Mouse (Mus musculus) retina, postnatal 7 days (tissue): ENCODE results near the gene St3gal5.

ENCODE experiments used
- DNase-seq: peaks from one replicate; pipeline ENCODE4 v3.0.0-alpha.2; 2012; ENCODE audit warnings: low read depth, low spot score

The St3gal5 gene

DNA sequence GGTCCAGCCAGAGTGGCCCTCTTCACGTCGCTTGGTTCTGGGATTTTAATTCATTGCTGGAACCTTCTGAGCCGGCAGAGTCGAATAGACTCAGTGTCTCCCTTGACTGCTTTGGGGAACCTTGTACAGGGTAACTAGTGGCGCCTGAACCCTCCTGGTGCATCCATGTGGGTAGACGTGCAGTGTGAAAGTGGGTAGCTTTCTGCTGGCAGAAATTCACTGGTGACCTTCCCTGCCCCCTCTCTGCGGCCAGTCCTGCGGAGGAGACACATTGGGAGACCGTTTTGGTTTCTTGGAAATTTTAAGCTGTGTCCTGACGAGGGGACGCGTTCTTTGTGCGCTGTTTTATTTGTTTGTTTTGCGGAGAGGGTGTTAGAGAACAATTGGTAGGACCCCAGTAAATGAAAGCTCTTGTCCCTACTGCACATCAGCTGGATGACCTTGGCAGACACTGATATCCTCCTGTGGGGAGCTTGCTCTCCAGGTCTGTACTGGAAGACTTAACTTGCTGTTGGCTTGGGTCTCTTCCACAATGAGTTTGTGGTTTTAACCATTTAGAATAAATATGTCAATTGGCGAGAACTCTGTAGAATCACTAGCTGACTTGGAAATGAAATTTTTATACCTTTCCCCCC lies 746 bp downstream of the St3gal5 start:
- no peak for DNase-seq

DNA sequence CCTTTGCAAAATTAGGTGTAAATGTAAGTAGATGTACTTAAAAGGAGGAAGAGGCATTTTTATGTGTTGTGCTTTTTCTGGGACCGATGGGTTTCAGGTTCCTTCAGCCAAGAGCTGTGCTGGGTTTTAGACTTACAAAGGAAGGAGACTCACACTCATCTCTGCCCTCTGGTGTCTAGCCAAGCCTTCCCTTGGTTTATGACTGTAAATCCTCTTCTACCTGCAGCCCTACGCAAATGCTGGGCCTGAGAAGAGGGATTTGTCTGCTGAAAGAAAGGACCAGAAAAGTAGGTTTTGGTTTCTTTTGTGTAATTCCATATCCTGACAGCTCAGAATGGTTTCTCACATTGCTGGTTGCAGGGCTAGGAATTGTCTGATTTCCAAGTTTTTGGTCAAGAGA lies 1.3 kb downstream of the St3gal5 start:
- DNase-seq = no peak

DNA sequence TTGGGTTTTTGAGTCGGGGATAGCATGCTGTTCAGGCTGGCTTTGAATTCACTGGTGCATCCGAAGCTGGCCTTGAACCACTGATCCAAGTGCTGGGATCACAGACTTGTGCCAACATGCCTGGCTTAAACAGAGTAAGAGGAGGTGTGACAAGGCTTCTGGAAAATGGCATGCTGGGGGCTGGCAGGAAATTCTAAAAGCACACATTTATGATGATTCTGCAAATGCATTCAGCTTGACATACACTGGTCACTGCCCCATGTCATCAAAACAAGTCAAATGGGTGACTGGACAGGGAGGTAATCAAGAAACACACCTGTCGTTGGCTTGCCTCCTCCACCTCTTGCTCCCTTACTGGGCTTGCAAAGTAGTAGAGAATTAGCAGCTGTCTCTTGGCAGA lies 1.9 kb downstream of the St3gal5 start:
- no peak for DNase-seq

DNA sequence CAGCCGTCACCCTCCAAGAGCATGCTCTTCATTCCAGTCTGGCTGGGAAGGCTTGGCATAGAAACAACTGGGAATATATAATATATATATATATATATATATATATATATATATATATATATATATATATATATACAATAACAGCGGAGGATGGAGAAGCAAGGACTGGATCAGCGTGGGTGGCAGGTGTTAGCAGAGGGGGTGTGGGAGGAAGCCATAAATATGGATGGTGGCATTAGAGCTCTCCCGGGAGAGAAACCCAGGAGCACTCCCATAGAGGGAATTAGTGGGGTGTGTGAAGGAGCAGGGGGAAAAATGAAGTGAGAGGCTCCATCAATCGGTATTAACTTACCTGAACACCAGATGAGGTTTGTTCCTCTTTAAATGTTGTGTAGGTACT lies 2.8 kb downstream of the St3gal5 start:
- DNase-seq = no peak

DNA sequence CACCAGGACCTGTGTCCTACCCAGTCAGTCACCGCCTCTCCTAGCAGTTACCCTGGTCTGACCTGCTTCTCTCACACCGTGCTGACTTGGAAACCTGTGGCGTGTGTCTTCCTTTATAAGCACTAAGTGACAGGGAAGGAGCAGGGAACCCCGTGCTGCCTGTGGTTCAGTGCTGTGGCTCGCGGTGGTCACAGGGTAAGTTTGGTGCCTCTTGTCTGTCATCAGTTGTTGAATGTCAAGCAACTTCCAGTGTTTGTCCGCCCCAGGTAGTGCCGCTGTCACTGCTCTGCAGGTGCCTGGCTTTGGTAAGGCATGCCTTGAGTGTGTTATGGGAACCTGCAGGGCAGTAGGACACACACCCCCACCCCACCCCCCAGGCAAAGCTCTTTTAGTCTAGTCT lies 3.5 kb downstream of the St3gal5 start:
- DNase-seq = no peak

DNA sequence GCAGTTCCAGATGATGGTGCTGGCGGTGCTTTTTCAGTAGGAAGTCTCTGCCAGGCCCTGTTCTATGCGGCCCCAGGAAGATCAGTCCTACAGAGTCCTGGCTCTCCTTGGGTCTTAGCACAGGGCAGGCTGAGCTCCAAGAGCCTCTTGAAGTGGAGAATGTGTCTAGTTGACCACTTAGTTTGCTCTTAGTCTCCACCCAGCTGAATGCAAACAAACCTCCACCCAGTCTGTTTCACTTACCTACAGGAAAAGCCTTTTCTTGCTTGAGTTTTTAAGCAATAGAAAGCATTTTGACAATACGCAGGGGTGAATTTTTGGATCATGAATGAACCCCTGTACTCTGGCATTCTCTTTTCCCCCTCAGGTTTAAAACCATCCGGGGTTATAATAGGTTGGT lies 4.0 kb downstream of the St3gal5 start:
- DNase-seq = no peak

DNA sequence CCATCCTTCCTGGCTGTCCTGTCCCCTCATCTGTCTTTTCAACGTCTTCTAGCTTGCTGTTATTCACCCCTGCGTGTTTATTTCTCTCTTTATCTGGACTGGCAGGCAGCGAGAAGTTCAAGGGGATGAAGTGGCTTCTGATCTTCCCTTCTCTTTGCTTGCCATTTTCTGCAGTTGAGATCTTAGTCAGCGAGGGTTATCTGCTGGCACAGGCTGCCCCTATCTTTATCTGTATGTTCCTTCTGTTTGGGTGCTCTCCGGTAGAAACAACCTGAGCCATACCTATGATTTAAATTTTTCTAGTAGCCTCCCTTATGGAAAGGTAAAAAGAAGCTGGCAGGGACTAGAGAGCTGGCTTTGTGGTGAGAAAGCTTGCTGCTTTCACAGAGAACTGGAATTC lies 4.7 kb downstream of the St3gal5 start:
- no peak for DNase-seq

DNA sequence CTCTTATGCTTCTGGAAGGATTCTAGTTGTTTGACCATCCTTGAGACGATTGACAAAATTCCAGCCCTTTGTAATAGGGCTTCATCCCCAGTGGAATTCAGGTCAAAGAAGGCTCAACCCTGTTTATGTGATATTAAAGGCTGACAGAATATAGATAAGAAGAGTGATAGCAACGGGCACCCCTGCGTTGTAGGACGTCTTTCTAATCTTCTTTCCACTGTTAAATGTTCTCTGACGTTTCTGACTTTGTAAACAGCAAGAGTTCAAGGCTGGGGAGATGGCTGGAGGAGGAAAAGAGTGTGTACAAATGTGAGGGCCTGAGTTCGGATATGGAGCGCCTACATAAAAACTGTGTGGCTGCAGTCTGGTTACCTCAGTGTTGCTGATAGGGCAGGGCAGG lies 7.1 kb downstream of the St3gal5 start:
- DNase-seq = no peak

DNA sequence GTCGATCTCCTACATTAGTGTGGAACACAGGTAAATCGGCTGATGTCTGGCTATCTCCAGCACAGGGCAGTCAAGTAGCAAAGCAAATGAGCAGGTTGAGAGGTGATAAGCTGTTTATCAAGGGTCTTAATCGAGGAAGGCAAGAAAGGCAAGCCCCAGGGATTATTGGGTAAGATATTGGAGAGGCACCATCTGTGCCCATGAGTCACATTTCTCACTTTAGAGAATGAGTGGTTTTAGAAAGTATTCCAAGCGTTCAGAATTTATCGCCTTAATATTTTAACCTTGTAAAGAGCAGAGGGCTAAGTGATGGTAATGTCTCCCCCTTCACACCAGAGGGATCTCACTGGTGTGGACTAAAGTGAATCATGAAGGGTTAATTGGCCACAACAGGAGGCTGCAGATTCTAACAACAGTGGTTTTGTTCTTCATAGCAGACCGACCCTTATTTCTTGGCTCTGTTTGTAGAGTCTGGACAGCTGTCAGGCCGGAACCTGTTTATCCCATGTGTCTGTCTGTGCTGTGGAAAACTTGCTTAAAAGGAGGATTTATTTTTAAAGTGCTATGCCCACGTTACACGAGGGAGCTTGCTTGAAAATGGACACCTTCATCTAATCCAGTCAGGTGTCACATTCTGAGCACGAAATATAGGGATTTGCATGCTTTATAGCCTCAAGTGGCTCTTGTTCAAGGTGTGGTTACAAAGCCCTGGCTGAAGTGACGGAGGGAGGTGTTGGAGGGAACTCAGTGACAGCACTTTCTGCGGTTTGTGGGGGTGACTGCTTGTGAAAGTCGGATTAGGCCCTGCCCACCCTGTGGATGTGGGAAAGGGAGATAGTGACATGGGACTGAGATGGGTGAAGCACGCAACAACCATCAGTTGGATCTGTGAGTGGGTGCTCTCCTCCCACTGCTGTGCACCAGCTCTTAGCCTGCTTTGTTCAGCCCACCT lies 11.8 kb downstream of the St3gal5 start:
- no peak for DNase-seq

DNA sequence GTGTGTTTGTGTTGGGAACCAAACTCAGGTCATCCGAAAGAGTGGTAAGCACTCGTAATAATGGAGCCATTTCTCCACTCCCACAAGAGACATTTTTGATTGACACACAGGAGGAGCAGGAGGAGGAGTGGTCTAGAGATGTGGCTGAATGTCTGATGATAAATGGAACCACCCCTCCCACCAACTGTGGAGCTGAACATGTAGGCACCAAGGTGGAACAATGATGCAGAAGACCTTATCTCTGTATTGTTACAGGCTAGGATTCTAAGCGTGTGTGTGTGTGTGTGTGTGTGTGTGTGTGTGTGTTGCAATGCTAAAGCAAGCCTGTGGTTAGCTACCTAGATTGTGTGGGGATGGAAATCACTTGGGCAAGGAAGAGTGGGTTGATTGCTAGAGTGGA lies 13.2 kb downstream of the St3gal5 start:
- DNase-seq = no peak

DNA sequence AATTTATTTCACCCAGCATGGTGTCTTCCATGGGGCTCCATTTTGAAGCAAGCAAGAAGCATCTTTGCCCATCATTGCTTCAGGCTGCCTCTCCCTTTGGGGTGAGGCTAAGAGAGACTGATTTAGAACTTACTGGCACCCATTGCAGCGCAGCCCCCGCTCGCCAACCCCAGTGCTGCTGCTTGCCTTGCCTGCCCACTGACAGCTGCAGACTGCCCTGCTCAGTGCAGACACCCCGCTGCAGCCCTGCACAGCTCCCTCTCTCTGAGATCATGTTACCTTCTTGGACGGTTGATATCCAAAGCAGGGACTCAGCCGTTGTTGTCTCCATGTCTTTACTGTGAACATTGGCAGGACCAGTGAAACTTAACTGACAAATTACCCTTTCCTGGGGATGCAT lies 15.2 kb downstream of the St3gal5 start:
- DNase-seq = no peak

DNA sequence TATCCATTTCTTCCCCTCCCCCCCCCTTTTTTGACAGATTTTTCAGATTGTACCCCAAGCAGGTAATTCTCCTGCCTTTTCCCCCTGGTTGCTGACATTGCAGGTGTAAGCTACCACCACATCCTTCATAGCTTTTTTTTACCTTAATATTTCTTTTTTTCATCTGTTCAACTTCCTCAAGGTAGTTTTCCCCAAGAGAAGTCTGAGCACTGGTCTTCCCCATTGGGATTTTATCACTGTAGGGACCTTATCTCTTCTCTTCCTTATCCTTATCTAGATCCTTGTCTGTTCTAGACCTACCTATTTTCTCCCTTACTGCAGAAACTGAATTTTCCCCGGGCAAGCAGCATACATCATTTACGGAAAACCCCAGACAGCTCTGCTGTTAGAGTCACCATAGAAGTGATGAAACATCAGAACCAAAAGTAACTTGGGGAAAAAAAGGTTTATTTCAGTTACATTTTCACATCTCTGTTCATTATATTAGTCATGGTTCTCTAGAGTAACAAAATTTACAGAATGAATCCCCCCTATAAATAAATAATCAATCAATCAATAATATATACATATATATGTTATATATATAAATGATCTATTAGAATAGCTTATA lies 15.8 kb downstream of the St3gal5 start:
- no peak for DNase-seq

DNA sequence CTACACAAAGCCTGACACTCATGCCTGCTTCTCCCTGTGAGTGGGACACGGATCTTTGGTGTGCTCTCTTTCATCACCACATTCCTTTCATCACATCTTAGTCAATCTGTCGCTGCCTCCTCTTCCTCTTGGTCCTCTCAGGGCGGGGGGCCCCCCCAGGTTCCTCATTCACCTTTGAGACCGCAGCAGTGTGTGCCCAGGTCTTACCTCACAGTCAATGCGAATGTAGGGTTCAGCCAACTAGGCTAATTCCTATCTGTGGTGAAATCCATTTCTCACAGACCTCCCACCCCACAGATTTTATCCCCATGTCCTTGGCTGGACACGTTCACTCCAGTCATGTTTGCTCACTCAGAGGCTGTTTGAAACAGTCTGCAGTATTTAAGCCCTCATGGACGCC lies 17.5 kb downstream of the St3gal5 start:
- no peak for DNase-seq

DNA sequence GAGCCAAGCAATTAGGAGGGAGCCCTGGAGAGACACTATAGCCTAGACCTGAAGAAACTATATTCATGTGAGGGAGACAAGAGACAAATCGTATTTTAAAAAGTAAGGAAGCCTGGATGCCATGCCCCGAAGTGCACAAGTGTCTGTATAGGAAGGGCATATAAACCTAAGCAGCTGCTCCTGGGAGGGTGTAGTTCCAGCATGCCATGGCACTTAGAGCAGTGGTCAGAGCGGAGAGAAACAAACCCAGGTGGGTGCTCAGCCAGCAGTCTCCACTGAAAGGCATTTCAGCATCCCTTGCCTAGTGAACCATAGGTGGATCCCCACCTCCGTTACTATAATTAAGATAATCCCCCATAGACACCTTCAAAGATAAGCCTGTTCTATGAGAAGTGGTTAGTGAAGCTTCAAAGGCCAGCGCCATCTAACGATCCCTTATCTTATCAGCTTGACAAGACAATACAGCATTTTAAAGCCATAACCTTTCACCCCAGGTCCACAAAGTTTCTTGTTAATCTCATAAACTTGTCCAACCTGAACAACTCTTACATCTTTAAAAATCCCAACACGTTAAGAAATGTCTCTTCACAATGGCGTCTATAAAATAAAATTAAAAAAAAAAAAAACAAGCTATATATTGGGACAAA lies 20.1 kb downstream of the St3gal5 start:
- DNase-seq = no peak

DNA sequence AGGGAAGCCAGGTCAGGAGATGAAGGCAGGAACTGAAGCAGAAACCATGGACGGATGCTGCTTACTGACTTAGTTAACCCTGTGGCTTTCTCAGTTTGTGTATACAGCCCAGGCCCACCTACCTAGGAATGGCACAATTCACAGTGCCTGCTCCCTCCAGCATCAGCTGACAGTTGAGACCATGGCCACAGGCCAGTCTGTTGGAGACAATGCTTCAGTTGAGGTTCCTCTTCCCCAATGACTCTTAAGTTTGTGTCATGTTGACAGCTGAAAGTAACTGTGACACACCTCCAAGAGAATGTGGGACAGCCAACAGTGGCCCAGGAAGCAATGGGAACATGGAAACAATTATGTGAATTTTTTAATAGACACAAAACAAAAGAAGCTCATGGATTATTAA lies 22.5 kb downstream of the St3gal5 start:
- no peak for DNase-seq

DNA sequence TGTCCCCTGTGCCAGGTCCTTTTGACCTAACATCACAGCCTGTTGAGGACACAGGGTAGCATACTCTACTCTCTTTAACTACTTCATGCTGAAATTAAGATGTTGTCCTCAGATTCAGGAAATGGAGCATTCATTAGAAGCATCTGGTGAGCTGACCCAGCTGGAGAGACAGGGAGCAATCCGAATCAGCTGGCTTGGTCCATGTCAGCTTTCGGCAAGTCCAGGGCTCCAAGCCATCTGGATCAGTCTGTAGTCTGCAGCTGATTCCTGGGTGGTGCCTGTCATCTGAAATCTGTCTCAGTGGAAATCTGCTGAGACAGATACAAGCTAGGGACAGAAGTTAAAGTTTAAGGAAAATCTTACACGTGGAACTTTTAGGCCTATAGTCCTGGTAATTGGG lies 23.9 kb downstream of the St3gal5 start:
- no peak for DNase-seq

DNA sequence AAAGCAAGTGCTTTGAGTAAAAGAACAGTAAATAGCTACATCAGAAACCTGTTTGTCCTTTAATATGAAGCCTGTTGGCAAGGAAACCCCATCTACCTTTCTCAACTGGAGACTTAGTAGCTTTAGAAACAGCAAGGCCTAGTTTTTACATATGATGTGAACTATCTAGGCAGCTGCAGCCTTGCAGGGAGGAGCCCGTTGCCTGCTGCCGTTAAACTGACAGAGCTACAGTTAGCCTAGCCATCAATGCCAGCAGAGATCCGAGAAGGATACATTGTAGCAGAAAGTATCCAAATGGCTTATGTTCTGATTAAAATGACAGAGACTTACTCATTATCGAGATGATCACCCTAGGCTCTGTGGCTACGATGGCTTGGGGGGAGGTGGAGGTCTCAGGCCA lies 25.1 kb downstream of the St3gal5 start:
- no peak for DNase-seq

DNA sequence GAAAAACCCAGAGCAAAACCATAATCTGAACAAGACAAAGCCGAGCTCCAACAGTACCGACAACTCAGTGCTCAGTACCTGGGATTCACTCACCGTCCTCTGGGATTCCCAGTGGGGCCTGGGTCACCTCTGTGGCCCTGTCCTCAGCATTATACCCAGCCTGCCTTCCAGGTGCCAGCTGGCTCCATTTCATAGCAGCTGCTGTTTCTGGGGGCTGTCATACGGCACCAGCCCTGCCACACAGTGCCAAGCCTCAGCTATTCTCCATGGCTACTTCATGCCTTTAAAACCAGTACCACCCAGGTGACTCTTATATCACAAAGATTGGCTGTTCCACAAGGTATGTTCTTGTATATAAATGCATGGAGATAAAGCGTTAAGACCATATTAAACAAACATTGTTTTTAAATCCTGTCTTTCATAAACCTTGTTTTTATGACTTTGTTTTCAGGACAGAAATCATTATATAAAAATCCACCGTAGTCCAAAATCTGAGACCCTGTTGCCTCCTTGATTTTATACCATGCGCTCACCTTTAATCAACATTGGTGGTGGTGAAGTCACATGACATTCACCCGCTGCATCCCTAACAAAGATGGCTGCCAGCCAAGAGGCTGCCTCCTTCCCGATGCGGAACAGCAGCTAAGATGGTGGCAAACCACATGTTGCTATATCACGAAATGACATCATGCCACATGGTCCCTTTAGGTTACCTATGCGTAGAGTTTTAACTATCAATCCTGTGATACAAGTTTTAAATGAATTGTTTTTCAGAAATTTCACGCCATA lies 27.1 kb downstream of the St3gal5 start:
- no peak for DNase-seq

DNA sequence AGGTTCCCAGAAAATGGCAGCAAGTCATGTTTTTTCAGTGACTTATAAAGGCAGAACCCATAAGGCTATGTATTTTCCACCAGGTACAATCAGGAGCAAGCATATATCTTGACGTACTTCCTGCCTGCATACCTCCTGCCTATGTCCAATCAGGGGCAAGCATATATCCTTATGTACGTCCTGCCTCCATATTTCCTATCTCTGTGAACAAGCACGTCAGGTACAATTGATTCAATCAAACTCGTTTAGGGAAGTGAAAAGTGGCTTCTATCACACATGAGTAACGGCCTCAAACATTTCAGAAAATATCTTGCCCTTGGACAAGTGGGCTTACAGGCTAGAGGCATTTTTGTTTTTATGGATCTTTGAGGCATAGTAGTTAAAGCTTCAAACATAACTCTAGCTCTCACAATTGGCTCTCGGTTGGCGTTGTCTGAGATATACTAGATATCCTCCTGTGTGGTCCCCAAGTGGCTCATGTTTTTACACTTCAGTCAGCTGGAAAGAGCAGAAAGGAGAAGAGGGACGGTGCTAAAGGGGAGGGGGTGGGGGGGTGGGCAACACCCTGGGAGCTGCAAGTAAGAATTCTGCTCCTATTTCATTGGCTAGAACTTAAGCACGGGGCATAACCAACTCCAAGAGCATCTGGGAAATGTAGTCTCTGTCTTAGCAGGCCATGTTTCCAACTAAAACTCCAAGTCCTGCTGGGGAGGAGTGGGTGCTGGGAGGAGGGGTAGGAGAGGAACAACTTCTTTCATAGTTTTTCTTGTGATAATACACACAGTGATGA lies 28.9 kb downstream of the St3gal5 start:
- DNase-seq = no peak

DNA sequence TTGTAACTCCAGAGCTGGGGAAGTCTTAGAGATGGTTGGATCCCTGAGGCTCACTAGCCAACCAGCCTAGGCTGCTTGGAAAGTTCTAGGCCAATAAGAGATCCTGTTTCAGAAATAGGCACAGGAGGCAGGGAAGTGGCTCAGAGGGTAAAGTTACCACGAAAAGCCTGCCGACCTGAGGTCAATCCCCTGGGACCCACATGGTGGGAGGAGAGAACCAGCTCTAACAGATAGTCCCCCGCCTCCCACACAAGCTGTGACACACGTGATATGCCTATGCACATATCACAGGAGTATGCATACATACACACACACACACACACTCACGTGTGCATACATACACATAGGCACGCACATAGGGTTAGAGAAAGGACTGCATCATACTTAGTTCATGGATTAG lies 32.7 kb downstream of the St3gal5 start:
- no peak for DNase-seq
